Mouse (Mus musculus) retina, postnatal 1 day (tissue): ENCODE measurements around the gene Cox6a2.

ENCODE experiments used
- DNase-seq: peaks from one replicate; pipeline ENCODE4 v3.0.0-alpha.2; 2012

Gene Cox6a2

GRCm38 (mm10) chr7:128206152-128206551, at the start of gene Cox6a2:
TSS of gene Cox6a2 (minus strand) at chr7:128206387.
- DNase-seq = no peak

- DNase-seq = no peak
These were observed 49.6 kb upstream of the Cox6a2 start for GRCm38 (mm10) chr7:128255757-128256156.

- no peak for DNase-seq
These were observed 48.8 kb upstream of the Cox6a2 start for GRCm38 (mm10) chr7:128254978-128255377.

- peak; percentile 77 for DNase-seq
These were observed 46.4 kb upstream of the Cox6a2 start for GRCm38 (mm10) chr7:128252609-128253008.

GRCm38 (mm10) chr7:128251946-128252345, 45.8 kb upstream of the Cox6a2 start:
- no peak for DNase-seq

GRCm38 (mm10) chr7:128249998-128250397, 43.8 kb upstream of the Cox6a2 start:
- DNase-seq = no peak

- no peak for DNase-seq
These were observed 42.2 kb upstream of the Cox6a2 start for GRCm38 (mm10) chr7:128248081-128249042.

GRCm38 (mm10) chr7:128247443-128247842, 41.3 kb upstream of the Cox6a2 start:
- peak; percentile 90 for DNase-seq

GRCm38 (mm10) chr7:128246496-128247391, 40.6 kb upstream of the Cox6a2 start, which contains the start of gene Tgfb1i1:
TSS of gene Tgfb1i1 (plus strand) at chr7:128246812.
- DNase-seq = peak; percentile 53

GRCm38 (mm10) chr7:128245547-128245946, 39.4 kb upstream of the Cox6a2 start:
- no peak for DNase-seq

GRCm38 (mm10) chr7:128244410-128245025, 38.3 kb upstream of the Cox6a2 start:
- no peak for DNase-seq

- no peak for DNase-seq
These were observed 37.7 kb upstream of the Cox6a2 start for GRCm38 (mm10) chr7:128243921-128244320.

- DNase-seq = no peak
These were observed 36.1 kb upstream of the Cox6a2 start for GRCm38 (mm10) chr7:128242331-128242730.

- DNase-seq = no peak
These were observed 34.1 kb upstream of the Cox6a2 start for GRCm38 (mm10) chr7:128240131-128240784.

GRCm38 (mm10) chr7:128238991-128239390, 32.8 kb upstream of the Cox6a2 start:
- DNase-seq = peak; percentile 51

GRCm38 (mm10) chr7:128237927-128238778, 32.0 kb upstream of the Cox6a2 start, which contains the start of gene 9130023H24Rik:
TSS of gene 9130023H24Rik (minus strand) at chr7:128238031.
- DNase-seq = peak; percentile 99

- DNase-seq = no peak
These were observed 31.4 kb upstream of the Cox6a2 start for GRCm38 (mm10) chr7:128237593-128237926.

- peak; percentile 90 for DNase-seq
These were observed 30.8 kb upstream of the Cox6a2 start, which contains the start of gene Armc5 for GRCm38 (mm10) chr7:128236856-128237592. TSS of gene Armc5 (plus strand) at chr7:128237342.

- no peak for DNase-seq
These were observed 30.2 kb upstream of the Cox6a2 start for GRCm38 (mm10) chr7:128236426-128236825.

- no peak for DNase-seq
These were observed 29.3 kb upstream of the Cox6a2 start for GRCm38 (mm10) chr7:128235481-128235880.
